10 mouse cellular contexts compared by ENCODE assay signal in genomic region chr2:152392786-152393185, GRCm38 (mm10). TPM values are rescaled to one million over a fixed set of nuclear protein-coding genes. Genes with fewer than 3 reads are reported as not detected.
DNase-seq lines count a peak whose midpoint lies in the region; ATAC-seq lines count a peak whose summit lies in the region.
"Had no signal": no experiment of that assay in that cellular context is flagged by ENCODE, and none has a peak within 500 bp of the region (broad histone marks: within the 10 kb centered on the region; RNA-seq: fewer than 3 reads in every experiment).

No protein-coding gene starts in this region.

- no peaks in the 10 kb centered on the region for H3K9me3 ChIP-seq in forebrain, embryonic 13.5 days (replicated peaks)
- no peaks in the 10 kb centered on the region for H3K9me3 ChIP-seq in forebrain, embryonic 12.5 days
- H3K9me3 ChIP-seq: heart, embryonic 13.5 days had no signal

- 0 out of 2 replicates have a peak, but pooled peaks cover 5% of the 10 kb centered on the region for H3K27me3 ChIP-seq in forebrain, embryonic 13.5 days
- no peaks in the 10 kb centered on the region for H3K27me3 ChIP-seq in forebrain, embryonic 12.5 days
- H3K27me3 ChIP-seq: heart, embryonic 13.5 days; Patski had no signal

- H3K9ac ChIP-seq in forebrain, embryonic 13.5 days = no peak overlapping the region
- H3K9ac ChIP-seq in forebrain, embryonic 12.5 days = no peak overlapping the region

- H3K36me3 ChIP-seq in forebrain, embryonic 13.5 days (ENCODE audit: poor library complexity, severe bottlenecking) = no peaks in the 10 kb centered on the region
- H3K36me3 ChIP-seq in forebrain, embryonic 12.5 days (replicated peaks) = peaks cover 7% of the 10 kb centered on the region

- H3K4me2 ChIP-seq in forebrain, embryonic 13.5 days = 0 out of 2 replicates have a peak overlapping the region, but pooled peaks have one; percentile 90
- H3K4me2 ChIP-seq in forebrain, embryonic 12.5 days = no peak overlapping the region

- DNase-seq in right cerebral cortex, postnatal 25 days = peak; percentile 18
- no peak for DNase-seq in right cerebral cortex, postnatal 4 days
- DNase-seq in cerebellum, postnatal 14 days = peak; percentile 61 to 69
- DNase-seq in induced T-regulatory cell, adult 2 months (ENCODE audit: low read depth) = peak; percentile 70
- peak; percentile 75 for DNase-seq in mesoderm, embryonic 11.5 days (ENCODE audit: low read depth, low spot score)
- DNase-seq in gastrocnemius, adult 8-10 months (ENCODE audit: low spot score in 2 of 2) = no peak

- 16% methylated on average over 3 of the region's 3 CpGs for WGBS in forebrain, embryonic 13.5 days
- 19% methylated on average over 3 of the region's 3 CpGs for WGBS in forebrain, embryonic 12.5 days

- H3K4me3 ChIP-seq in forebrain, embryonic 13.5 days = no peak overlapping the region
- no peak overlapping the region for H3K4me3 ChIP-seq in forebrain, embryonic 12.5 days (replicated peaks)

- ATAC-seq in forebrain, embryonic 13.5 days = no peak
- ATAC-seq in forebrain, embryonic 12.5 days (ENCODE audit: low FRiP score) = no peak
- ATAC-seq: Patski had no signal

- H3K4me1 ChIP-seq in forebrain, embryonic 13.5 days = peaks cover 28% of the 10 kb centered on the region
- peaks cover 31% of the 10 kb centered on the region for H3K4me1 ChIP-seq in forebrain, embryonic 12.5 days

- no peak overlapping the region for H3K27ac ChIP-seq in forebrain, embryonic 13.5 days
- no peak overlapping the region for H3K27ac ChIP-seq in forebrain, embryonic 12.5 days

RNA-seq across cellular contexts. Expression of gene Sox12, which starts 5.1 kb away (rescaled TPM):
- 15.8 and 17.6 TPM in 2 replicates for polyA plus RNA-seq in forebrain, embryonic 13.5 days (2015; fragmentation: Nextera tagmentation; extraction: Ambion mirVana)
- 16.3 and 19.3 TPM in 2 replicates for polyA plus RNA-seq in forebrain, embryonic 12.5 days (2016; fragmentation: Nextera tagmentation; extraction: Ambion mirVana)
- under 1 TPM; 0.34 to 0.58 (median 0.49) TPM for total RNA-seq in gastrocnemius, adult 8-10 months (2022)

RNA-seq across cellular contexts. Expression of gene Nrsn2, which starts 16.3 kb away (rescaled TPM):
- 11.8 and 16.4 TPM in 2 replicates for polyA plus RNA-seq in forebrain, embryonic 13.5 days (2015; fragmentation: Nextera tagmentation; extraction: Ambion mirVana)
- polyA plus RNA-seq in forebrain, embryonic 12.5 days (2016; fragmentation: Nextera tagmentation; extraction: Ambion mirVana) = 11.1 and 12.4 TPM in 2 replicates
- under 1 TPM in 1 of 4 experiments, not detected in 3; 0.22 TPM for total RNA-seq in gastrocnemius, adult 8-10 months (2022)
- polyA plus RNA-seq: Patski had no signal

RNA-seq across cellular contexts. Expression of gene Zcchc3, which starts 22.0 kb away (rescaled TPM):
- 25.3 and 25.9 TPM in 2 replicates for polyA plus RNA-seq in forebrain, embryonic 13.5 days (2015; fragmentation: Nextera tagmentation; extraction: Ambion mirVana)
- 55.2 and 55.9 TPM in 2 replicates for polyA plus RNA-seq in forebrain, embryonic 12.5 days (2016; fragmentation: Nextera tagmentation; extraction: Ambion mirVana)
- under 1 TPM; 0.46 to 0.88 (median 0.84) TPM for total RNA-seq in gastrocnemius, adult 8-10 months (2022)

RNA-seq across cellular contexts. Expression of gene 6820408C15Rik, which starts 22.6 kb away (rescaled TPM):
- polyA plus RNA-seq in forebrain, embryonic 13.5 days (2015; fragmentation: Nextera tagmentation; extraction: Ambion mirVana) = 1.6 and 2.6 TPM in 2 replicates
- polyA plus RNA-seq in forebrain, embryonic 12.5 days (2016; fragmentation: Nextera tagmentation; extraction: Ambion mirVana) = 1.2 and 1.7 TPM in 2 replicates
- total RNA-seq in gastrocnemius, adult 8-10 months (2022) = not detected

RNA-seq across cellular contexts. Expression of gene Trib3, which starts 49.0 kb away (rescaled TPM):
- 0.79 and 0.97 TPM in 2 replicates for polyA plus RNA-seq in forebrain, embryonic 13.5 days (2015; fragmentation: Nextera tagmentation; extraction: Ambion mirVana)
- 1.6 and 2.8 TPM in 2 replicates for polyA plus RNA-seq in forebrain, embryonic 12.5 days (2016; fragmentation: Nextera tagmentation; extraction: Ambion mirVana)
- total RNA-seq in gastrocnemius, adult 8-10 months (2022) = 1 to 10 TPM in 2 of 4 experiments, under 1 TPM in 2; 0.58 to 2.0 (median 1.1) TPM

Comparison
In these comparisons a context has a peak if more than half of its experiments do, and no peak if none do; other contexts are left out.
1. DNase-seq: peak in right cerebral cortex, postnatal 25 days (single experiment), cerebellum, postnatal 14 days (2 of 2), induced T-regulatory cell, adult 2 months (single experiment) and mesoderm, embryonic 11.5 days (single experiment); none in right cerebral cortex, postnatal 4 days (single experiment) and gastrocnemius, adult 8-10 months (0 of 2).